In the genomic region with DNA sequence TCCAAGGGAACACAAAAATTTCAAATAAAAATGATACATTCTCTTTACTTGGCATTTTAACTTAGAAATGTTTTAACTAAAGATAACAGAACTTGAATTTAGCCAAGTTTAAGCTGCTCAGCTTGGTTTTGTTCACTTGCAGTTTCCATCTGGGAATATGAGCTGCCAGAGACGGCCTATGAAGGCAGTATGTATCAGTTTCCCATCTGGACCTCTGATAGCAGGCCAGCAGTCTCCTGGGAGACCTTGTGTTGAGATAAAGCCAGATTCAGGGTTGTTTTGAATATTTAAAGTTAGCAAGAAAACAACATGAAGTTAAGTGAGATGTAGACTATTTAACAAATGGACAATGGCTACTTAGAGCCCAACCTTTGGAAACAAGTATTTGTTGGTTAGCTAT, we compare ENCODE assay signal across 32 mouse cellular contexts.
A peak's percentile ranks its signal among the peaks of the same experiment; 100 is the strongest.
DNase-seq lines count a peak whose midpoint lies in the region; ATAC-seq and TF ChIP-seq lines count a peak whose summit lies in the region.
"Had no signal": no experiment of that assay in that cellular context is flagged by ENCODE, and none has a peak within 500 bp of the region (broad histone marks: within the 10 kb centered on the region; RNA-seq: fewer than 3 reads in every experiment).

No protein-coding gene starts in this region.

- no peak overlapping the region for H3K4me2 ChIP-seq in kidney, embryonic 15.5 days
- H3K4me2 ChIP-seq: embryonic facial prominence, embryonic 12.5 days; hindbrain, embryonic 14.5 days; limb, embryonic 15.5 days; liver, embryonic 13.5 days; midbrain, embryonic 13.5 days; neural tube, embryonic 15.5 days had no signal

- no peak for ATAC-seq in kidney, embryonic 15.5 days (replicated peaks; ENCODE audit: low FRiP score)
- ATAC-seq: CD4-positive, CD25-positive, alpha-beta regulatory T cell, adult 4 months; forebrain, embryonic 16.5 days; lung, postnatal 0 days; midbrain, embryonic 13.5 days had no signal

- H3K9me3 ChIP-seq in kidney, embryonic 15.5 days (replicated peaks) = no peaks in the 10 kb centered on the region
- H3K9me3 ChIP-seq: embryonic facial prominence, embryonic 12.5 days; forebrain, embryonic 10.5 days; heart, embryonic 10.5 days; limb, embryonic 10.5 days; limb, embryonic 15.5 days; liver, embryonic 13.5 days; midbrain, embryonic 13.5 days; neural tube, embryonic 15.5 days had no signal

- no peaks in the 10 kb centered on the region for H3K27me3 ChIP-seq in kidney, embryonic 15.5 days
- H3K27me3 ChIP-seq: embryonic facial prominence, embryonic 12.5 days; limb, embryonic 15.5 days; liver, embryonic 13.5 days; megakaryocyte, embryonic 14.5 days; midbrain, embryonic 13.5 days; neural tube, embryonic 15.5 days had no signal

- H3K4me1 ChIP-seq in kidney, embryonic 15.5 days = no peaks in the 10 kb centered on the region
- H3K4me1 ChIP-seq: embryonic facial prominence, embryonic 12.5 days; forebrain, embryonic 10.5 days; heart, embryonic 10.5 days; limb, embryonic 10.5 days; limb, embryonic 15.5 days; liver, embryonic 13.5 days; megakaryocyte, embryonic 14.5 days; midbrain, embryonic 13.5 days; neural tube, embryonic 15.5 days had no signal

- 60% methylated on average over 1 of the region's 1 CpGs for WGBS in kidney, embryonic 15.5 days

- no peak overlapping the region for H3K9ac ChIP-seq in kidney, embryonic 15.5 days
- H3K9ac ChIP-seq: embryonic facial prominence, embryonic 12.5 days; hindbrain, embryonic 14.5 days; limb, embryonic 15.5 days; liver, embryonic 13.5 days; midbrain, embryonic 13.5 days; neural tube, embryonic 15.5 days had no signal

- TF ChIP-seq CTCF in brain, embryonic 14.5 days (IDR thresholded peaks at IDR 0.05; ENCODE audit: borderline replicate concordance, extremely low read depth, insufficient read depth, insufficient read length) = no peak

- H3K4me3 ChIP-seq in kidney, embryonic 15.5 days (replicated peaks) = no peak overlapping the region
- H3K4me3 ChIP-seq: embryonic facial prominence, embryonic 12.5 days; forebrain, embryonic 10.5 days; heart, embryonic 10.5 days; limb, embryonic 10.5 days; limb, embryonic 15.5 days; liver, embryonic 13.5 days; megakaryocyte, embryonic 14.5 days; midbrain, embryonic 13.5 days; neural tube, embryonic 15.5 days had no signal

- intact Hi-C loops in left cerebral cortex, postnatal 4 days (cut with DNase I) = no loop called here

- peak; percentile 14 for DNase-seq in gastrocnemius, adult 18-20 months (ENCODE audit: low spot score)
- no peak for DNase-seq in gastrocnemius, postnatal 4 days (ENCODE audit: low spot score in 2 of 2)
- peak; percentile 36 for DNase-seq in layer of hippocampus, adult 11-12 months (ENCODE audit: low spot score)
- DNase-seq in layer of hippocampus, adult 9-10 months (ENCODE audit: low spot score) = no peak
- peak; percentile 5 for DNase-seq in brain, embryonic 14.5 days (ENCODE audit: low read depth)
- DNase-seq in layer of hippocampus, adult 8-10 months (ENCODE audit: low spot score in 2 of 2) = peak; percentile 41 to 47
- DNase-seq in left cerebral cortex, postnatal 4 days = no peak
- DNase-seq: adrenal gland, postnatal 14 days; cerebellum, adult 2 months; cerebellum, postnatal 36 days; gastrocnemius, postnatal 25 days; heart, postnatal 4 days; kidney, adult 11 months; kidney, postnatal 36 days; liver, embryonic 13.5 days; lung, adult 18-20 months; lung, postnatal 4 days; retina, postnatal 1 day; thymus, postnatal 4 days had no signal

- TF ChIP-seq POLR2A in brain, embryonic 14.5 days (IDR thresholded peaks at IDR 0.05; ENCODE audit: borderline replicate concordance, extremely low read depth, insufficient read depth, insufficient read length, poor library complexity, severe bottlenecking) = no peak

- H3K36me3 ChIP-seq in kidney, embryonic 15.5 days = no peaks in the 10 kb centered on the region
- H3K36me3 ChIP-seq: embryonic facial prominence, embryonic 12.5 days; forebrain, embryonic 10.5 days; heart, embryonic 10.5 days; limb, embryonic 10.5 days; limb, embryonic 15.5 days; liver, embryonic 13.5 days; midbrain, embryonic 13.5 days; neural tube, embryonic 15.5 days had no signal

- H3K27ac ChIP-seq in kidney, embryonic 15.5 days = no peak overlapping the region
- H3K27ac ChIP-seq: embryonic facial prominence, embryonic 12.5 days; forebrain, embryonic 10.5 days; heart, embryonic 10.5 days; hindbrain, embryonic 14.5 days; limb, embryonic 10.5 days; limb, embryonic 15.5 days; liver, embryonic 13.5 days; midbrain, embryonic 13.5 days; neural tube, embryonic 15.5 days had no signal

Comparison
In these comparisons a context has a peak if more than half of its experiments do, and no peak if none do; other contexts are left out.
1. DNase-seq: peak in gastrocnemius, adult 18-20 months (single experiment), layer of hippocampus, adult 11-12 months (single experiment), brain, embryonic 14.5 days (single experiment) and layer of hippocampus, adult 8-10 months (2 of 2); none in gastrocnemius, postnatal 4 days (0 of 2), layer of hippocampus, adult 9-10 months (single experiment) and left cerebral cortex, postnatal 4 days (single experiment).